Mouse (Mus musculus) thymus, postnatal 36 days (tissue): ENCODE results near the gene Cdca7l.
"Not testable (repeated sequence)": the region's sequence is repeated elsewhere in the genome, so short reads cannot be mapped to it uniquely, and the experiment has no call there.

Experiments used
- DNase-seq, 2 experiments: peaks; one replicate each; pipeline ENCODE4 v3.0.0; 2022; ENCODE audit warnings: mixed read lengths in 2 of 2

Cdca7l gene

GRCm38 (mm10) chr12:117867708-117868564 is 63.8 kb downstream of the Cdca7l start:
- DNase-seq = no peak

- no peak for DNase-seq
Measured at GRCm38 (mm10) chr12:117872265-117872664, 68.2 kb downstream of the Cdca7l start.

GRCm38 (mm10) chr12:117878341-117878740 is 74.3 kb downstream of the Cdca7l start:
- DNase-seq = no peak

GRCm38 (mm10) chr12:117884627-117885026 is 80.5 kb downstream of the Cdca7l start:
- DNase-seq = no peak

- no peak for DNase-seq
Measured at GRCm38 (mm10) chr12:117887422-117887821, 83.3 kb downstream of the Cdca7l start.

GRCm38 (mm10) chr12:117900798-117901197 is 96.7 kb downstream of the Cdca7l start:
- DNase-seq = not testable (repeated sequence)

- DNase-seq = not testable (repeated sequence)
Measured at GRCm38 (mm10) chr12:117901352-117901751, 97.3 kb downstream of the Cdca7l start.

GRCm38 (mm10) chr12:117903671-117904070 is 99.6 kb downstream of the Cdca7l start:
- DNase-seq = no peak

GRCm38 (mm10) chr12:117905232-117905840 is 101.2 kb downstream of the Cdca7l start:
- DNase-seq = not testable (repeated sequence)

- DNase-seq = no peak
Measured at GRCm38 (mm10) chr12:117911396-117911795, 107.3 kb downstream of the Cdca7l start.

GRCm38 (mm10) chr12:117914613-117915245 is 110.6 kb downstream of the Cdca7l start:
- no peak for DNase-seq

GRCm38 (mm10) chr12:117915826-117916588 is 111.9 kb downstream of the Cdca7l start:
- no peak for DNase-seq
